Mouse (Mus musculus): ENCODE results near the gene Dclk1. TPM values are rescaled to one million over a fixed set of nuclear protein-coding genes. Genes with fewer than 3 reads are reported as not detected.

Dclk1 gene
- polyA plus RNA-seq, 1 experiment from 2014 or later: 30.0 TPM

GRCm38 (mm10) chr3:55531204-55532044, 289.3 kb downstream of the Dclk1 start:
- Histone ChIP-seq H3K27ac (ENCODE audit: low read length) (no peak overlapping the region), H3K27me3 (ENCODE audit: insufficient read depth, low read length) (no peaks in the 10 kb centered on the region), H3K36me3 (ENCODE audit: insufficient read depth, low read length) (no peaks in the 10 kb centered on the region), H3K4me2 (replicated peaks; ENCODE audit: low read depth, low read length) (no peak overlapping the region), H3K4me1 (ENCODE audit: insufficient read depth, low read length) (peaks cover 34% of the 10 kb centered on the region), H3K9ac (replicated peaks; ENCODE audit: low read length) (no peak overlapping the region), H3K9me3 (ENCODE audit: low read length) (no peaks in the 10 kb centered on the region), H3K4me3 (ENCODE audit: low read length) (no peak overlapping the region)
- 52% methylated on average over 14 of the region's 14 CpGs for WGBS
- 0 out of 2 replicates have a peak, but pooled peaks have one; percentile 24 for ATAC-seq (ENCODE audit: low FRiP score, low TSS enrichment)

GRCm38 (mm10) chr3:55532175-55532973, 290.2 kb downstream of the Dclk1 start:
- Histone ChIP-seq H3K36me3 (ENCODE audit: insufficient read depth, low read length) (no peaks in the 10 kb centered on the region), H3K4me2 (replicated peaks; ENCODE audit: low read depth, low read length) (peak overlapping the region; percentile 24; the same call in 1 of the 2 replicates), H3K4me3 (ENCODE audit: low read length) (no peak overlapping the region), H3K9me3 (ENCODE audit: low read length) (no peaks in the 10 kb centered on the region), H3K4me1 (ENCODE audit: insufficient read depth, low read length) (peaks cover 43% of the 10 kb centered on the region), H3K27ac (ENCODE audit: low read length) (no peak overlapping the region), H3K27me3 (ENCODE audit: insufficient read depth, low read length) (no peaks in the 10 kb centered on the region), H3K9ac (replicated peaks; ENCODE audit: low read length) (no peak overlapping the region)
- ATAC-seq (ENCODE audit: low FRiP score, low TSS enrichment): no peak
- 31% methylated on average over 17 of the region's 17 CpGs for WGBS

- H3K36me3 ChIP-seq (ENCODE audit: insufficient read depth, low read length): no peaks in the 10 kb centered on the region
- no peaks in the 10 kb centered on the region for H3K9me3 ChIP-seq (ENCODE audit: low read length)
- H3K27me3 ChIP-seq (ENCODE audit: insufficient read depth, low read length): no peaks in the 10 kb centered on the region
- no peak overlapping the region for H3K4me2 ChIP-seq (replicated peaks; ENCODE audit: low read depth, low read length)
- ATAC-seq (ENCODE audit: low FRiP score, low TSS enrichment): peak; percentile 75
- no peak overlapping the region for H3K4me3 ChIP-seq (ENCODE audit: low read length)
- no peak overlapping the region for H3K9ac ChIP-seq (replicated peaks; ENCODE audit: low read length)
- 44% methylated on average over 9 of the region's 9 CpGs for WGBS
- peaks cover 68% of the 10 kb centered on the region for H3K4me1 ChIP-seq (ENCODE audit: insufficient read depth, low read length)
- no peak overlapping the region for H3K27ac ChIP-seq (ENCODE audit: low read length)
These were observed 293.5 kb downstream of the Dclk1 start for GRCm38 (mm10) chr3:55535591-55536200.

- Histone ChIP-seq H3K4me2 (replicated peaks; ENCODE audit: low read depth, low read length) (no peak overlapping the region), H3K27me3 (ENCODE audit: insufficient read depth, low read length) (no peaks in the 10 kb centered on the region), H3K4me1 (ENCODE audit: insufficient read depth, low read length) (peaks cover 61% of the 10 kb centered on the region), H3K36me3 (ENCODE audit: insufficient read depth, low read length) (no peaks in the 10 kb centered on the region), H3K4me3 (ENCODE audit: low read length) (no peak overlapping the region), H3K27ac (ENCODE audit: low read length) (no peak overlapping the region), H3K9ac (replicated peaks; ENCODE audit: low read length) (no peak overlapping the region), H3K9me3 (ENCODE audit: low read length) (no peaks in the 10 kb centered on the region)
- ATAC-seq (ENCODE audit: low FRiP score, low TSS enrichment): no peak
- 26% methylated on average over 6 of the region's 6 CpGs for WGBS
These were observed 294.7 kb downstream of the Dclk1 start for GRCm38 (mm10) chr3:55536901-55537300.

- peaks cover 61% of the 10 kb centered on the region for H3K4me1 ChIP-seq (ENCODE audit: insufficient read depth, low read length)
- H3K27me3 ChIP-seq (ENCODE audit: insufficient read depth, low read length): no peaks in the 10 kb centered on the region
- ATAC-seq (ENCODE audit: low FRiP score, low TSS enrichment): no peak
- H3K4me2 ChIP-seq (replicated peaks; ENCODE audit: low read depth, low read length): no peak overlapping the region
- H3K4me3 ChIP-seq (ENCODE audit: low read length): no peak overlapping the region
- H3K27ac ChIP-seq (ENCODE audit: low read length): no peak overlapping the region
- no peaks in the 10 kb centered on the region for H3K36me3 ChIP-seq (ENCODE audit: insufficient read depth, low read length)
- 27% methylated on average over 5 of the region's 5 CpGs for WGBS
- no peaks in the 10 kb centered on the region for H3K9me3 ChIP-seq (ENCODE audit: low read length)
- H3K9ac ChIP-seq (replicated peaks; ENCODE audit: low read length): no peak overlapping the region
These were observed 295.6 kb downstream of the Dclk1 start for GRCm38 (mm10) chr3:55537714-55538113.

- Histone ChIP-seq H3K4me2 (replicated peaks; ENCODE audit: low read depth, low read length) (no peak overlapping the region), H3K36me3 (ENCODE audit: insufficient read depth, low read length) (no peaks in the 10 kb centered on the region), H3K27ac (ENCODE audit: low read length) (no peak overlapping the region), H3K9ac (replicated peaks; ENCODE audit: low read length) (no peak overlapping the region), H3K9me3 (ENCODE audit: low read length) (no peaks in the 10 kb centered on the region), H3K4me3 (ENCODE audit: low read length) (no peak overlapping the region), H3K27me3 (ENCODE audit: insufficient read depth, low read length) (no peaks in the 10 kb centered on the region), H3K4me1 (ENCODE audit: insufficient read depth, low read length) (peaks cover 69% of the 10 kb centered on the region)
- 38% methylated on average over 4 of the region's 4 CpGs for whole genome bisulfite sequencing
- ATAC-seq (ENCODE audit: low FRiP score, low TSS enrichment): no peak
These were observed 297.2 kb downstream of the Dclk1 start for GRCm38 (mm10) chr3:55539400-55539799.

- no peaks in the 10 kb centered on the region for H3K9me3 ChIP-seq (ENCODE audit: low read length)
- no peak overlapping the region for H3K4me2 ChIP-seq (replicated peaks; ENCODE audit: low read depth, low read length)
- no peak overlapping the region for H3K4me3 ChIP-seq (ENCODE audit: low read length)
- no peak overlapping the region for H3K9ac ChIP-seq (replicated peaks; ENCODE audit: low read length)
- peaks cover 67% of the 10 kb centered on the region for H3K4me1 ChIP-seq (ENCODE audit: insufficient read depth, low read length)
- WGBS: 75% methylated on average over 12 of the region's 12 CpGs
- no peaks in the 10 kb centered on the region for H3K27me3 ChIP-seq (ENCODE audit: insufficient read depth, low read length)
- ATAC-seq (ENCODE audit: low FRiP score, low TSS enrichment): no peak
- no peaks in the 10 kb centered on the region for H3K36me3 ChIP-seq (ENCODE audit: insufficient read depth, low read length)
- H3K27ac ChIP-seq (ENCODE audit: low read length): no peak overlapping the region
These were observed 297.7 kb downstream of the Dclk1 start for GRCm38 (mm10) chr3:55539811-55540293.

- H3K9me3 ChIP-seq (ENCODE audit: low read length): no peaks in the 10 kb centered on the region
- H3K27ac ChIP-seq (ENCODE audit: low read length): no peak overlapping the region
- H3K9ac ChIP-seq (replicated peaks; ENCODE audit: low read length): no peak overlapping the region
- H3K27me3 ChIP-seq (ENCODE audit: insufficient read depth, low read length): no peaks in the 10 kb centered on the region
- H3K4me3 ChIP-seq (ENCODE audit: low read length): no peak overlapping the region
- no peak for ATAC-seq (ENCODE audit: low FRiP score, low TSS enrichment)
- peaks cover 60% of the 10 kb centered on the region for H3K4me1 ChIP-seq (ENCODE audit: insufficient read depth, low read length)
- WGBS: 87% methylated on average over 6 of the region's 6 CpGs
- no peak overlapping the region for H3K4me2 ChIP-seq (replicated peaks; ENCODE audit: low read depth, low read length)
- H3K36me3 ChIP-seq (ENCODE audit: insufficient read depth, low read length): no peaks in the 10 kb centered on the region
These were observed 298.4 kb downstream of the Dclk1 start for GRCm38 (mm10) chr3:55540406-55541140.

- Histone ChIP-seq H3K9ac (replicated peaks; ENCODE audit: low read length) (no peak overlapping the region), H3K4me2 (replicated peaks; ENCODE audit: low read depth, low read length) (no peak overlapping the region), H3K36me3 (ENCODE audit: insufficient read depth, low read length) (no peaks in the 10 kb centered on the region), H3K4me3 (ENCODE audit: low read length) (no peak overlapping the region), H3K9me3 (ENCODE audit: low read length) (no peaks in the 10 kb centered on the region), H3K4me1 (ENCODE audit: insufficient read depth, low read length) (peaks cover 48% of the 10 kb centered on the region), H3K27ac (ENCODE audit: low read length) (no peak overlapping the region), H3K27me3 (ENCODE audit: insufficient read depth, low read length) (no peaks in the 10 kb centered on the region)
- no peak for ATAC-seq (ENCODE audit: low FRiP score, low TSS enrichment)
- WGBS: 88% methylated on average over 1 of the region's 1 CpGs
These were observed 299.6 kb downstream of the Dclk1 start for GRCm38 (mm10) chr3:55541799-55542198.
